Mouse (Mus musculus) lung, embryonic 16.5 days (tissue): Measurements from ENCODE around the gene Abi1. TPM values are rescaled to one million over a fixed set of nuclear protein-coding genes. Genes with fewer than 3 reads are reported as not detected.

Experiments
- ATAC-seq: fragments of 200-750 bp; cut with Nextera tagmentation; 2 replicates; pipeline ENCODE4 v1.8.0; 2017; ENCODE audit warnings: low read depth, mild to moderate bottlenecking, moderate library complexity
- H3K27ac ChIP-seq: fragments of 300-500 bp; sonication (generic); 2 replicates; pipeline ENCODE4 v1.5.1; 2014; ENCODE audit warnings: mild to moderate bottlenecking, control low read depth, low read length
- H3K27me3 ChIP-seq: fragments of 300-500 bp; sonication (generic); 2 replicates; pipeline ENCODE4 v1.6.1; 2014; ENCODE audit warnings: low read depth, low read length, mixed read lengths; ENCODE audit not compliant: control insufficient read depth, insufficient read depth
- H3K36me3 ChIP-seq: fragments of 300-500 bp; sonication (generic); 2 replicates; pipeline ENCODE4 v1.6.1; 2014; ENCODE audit warnings: low read length; ENCODE audit not compliant: control insufficient read depth, insufficient read depth
- H3K4me1 ChIP-seq: fragments of 300-500 bp; sonication (generic); replicated peaks from 2 replicates; pipeline ENCODE4 v1.6.1; 2014; ENCODE audit warnings: low read length, mixed read lengths; ENCODE audit not compliant: control insufficient read depth, insufficient read depth
- H3K4me2 ChIP-seq: fragments of 300-500 bp; sonication (generic); 2 replicates; pipeline ENCODE4 v1.6.1; 2014; ENCODE audit warnings: low read depth, low read length, control low read depth
- H3K4me3 ChIP-seq: fragments of 300-500 bp; sonication (generic); 2 replicates; pipeline ENCODE4 v1.5.1; 2014; ENCODE audit warnings: mild to moderate bottlenecking, low read length, control low read depth
- H3K9ac ChIP-seq: fragments of 300-500 bp; sonication (generic); 2 replicates; pipeline ENCODE4 v1.6.1; 2014; ENCODE audit warnings: low read length, control low read depth
- H3K9me3 ChIP-seq: fragments of 300-500 bp; sonication (generic); 2 replicates; pipeline ENCODE4 v1.6.1; 2016; ENCODE audit warnings: low read length; ENCODE audit not compliant: control insufficient read depth
- WGBS: fragments of 180-500 bp; shearing (Covaris S2); extraction: QIAGEN DNeasy Blood & Tissue Kit; methylation state at CpG from one replicate; pipeline ENCODE4 v1.1.7; 2014; 5-methylcytosine and 5-hydroxymethylcytosine counted together
- polyA plus RNA-seq: library from polyadenylated mRNA; unstranded; fragments of >200 nt; fragmentation: Nextera tagmentation; extraction: Ambion mirVana; gene quantifications from 2 replicates; pipeline ENCODE4 v1.2.1, GENCODE M21; 2015

The Abi1 gene
- 56.1 and 57.9 TPM in 2 replicates for polyA plus RNA-seq

- H3K9me3 ChIP-seq, result no peaks in the 10 kb centered on the region
- no peaks in the 10 kb centered on the region for H3K36me3 ChIP-seq
- peaks cover 13% of the 10 kb centered on the region for H3K4me1 ChIP-seq
- peak within 1 kb of the TSS; percentile 98 for H3K9ac ChIP-seq
- peak within 1 kb of the TSS; percentile 99 for H3K27ac ChIP-seq
- no peaks in the 10 kb centered on the region for H3K27me3 ChIP-seq
- peak; percentile 96 for ATAC-seq
- H3K4me3 ChIP-seq, result peak within 1 kb of the TSS; percentile 98
- peak within 1 kb of the TSS; percentile 70 for H3K4me2 ChIP-seq
- 1% methylated on average over 23 of the region's 24 CpGs for WGBS
These were observed at the start of gene Abi1 for GRCm38 (mm10) chr2:23040001-23040646. TSS of gene Abi1 (minus strand) at chr2:23040241.

GRCm38 (mm10) chr2:23084540-23084939 is 44.5 kb upstream of the Abi1 start:
- H3K27ac ChIP-seq, result no peak overlapping the region
- no peak overlapping the region for H3K4me3 ChIP-seq
- H3K36me3 ChIP-seq, result peaks cover 10% of the 10 kb centered on the region
- H3K9ac ChIP-seq, result no peak overlapping the region
- H3K9me3 ChIP-seq, result no peaks in the 10 kb centered on the region
- H3K27me3 ChIP-seq, result no peaks in the 10 kb centered on the region
- WGBS, result 92% methylated on average over 8 of the region's 8 CpGs
- ATAC-seq, result no peak
- no peaks in the 10 kb centered on the region for H3K4me1 ChIP-seq
- H3K4me2 ChIP-seq, result no peak overlapping the region

GRCm38 (mm10) chr2:23078588-23078987 is 38.5 kb upstream of the Abi1 start:
- 0 out of 2 replicates have a peak, but pooled peaks cover 2% of the 10 kb centered on the region for H3K9me3 ChIP-seq
- H3K4me3 ChIP-seq, result no peak overlapping the region
- H3K36me3 ChIP-seq, result peaks cover 19% of the 10 kb centered on the region
- H3K9ac ChIP-seq, result no peak overlapping the region
- no peak overlapping the region for H3K4me2 ChIP-seq
- no peak for ATAC-seq
- 94% methylated on average over 2 of the region's 2 CpGs for WGBS
- H3K27ac ChIP-seq, result no peak overlapping the region
- no peaks in the 10 kb centered on the region for H3K4me1 ChIP-seq
- H3K27me3 ChIP-seq, result no peaks in the 10 kb centered on the region

- Histone ChIP-seq H3K9ac (no peak overlapping the region), H3K27me3 (no peaks in the 10 kb centered on the region), H3K4me2 (no peak overlapping the region), H3K4me3 (no peak overlapping the region), H3K36me3 (peaks cover 19% of the 10 kb centered on the region), H3K27ac (no peak overlapping the region), H3K4me1 (no peaks in the 10 kb centered on the region), H3K9me3 (0 out of 2 replicates have a peak, but pooled peaks cover 2% of the 10 kb centered on the region)
- whole genome bisulfite sequencing, result 83% methylated on average over 5 of the region's 5 CpGs
- no peak for ATAC-seq
These were observed 37.7 kb upstream of the Abi1 start for GRCm38 (mm10) chr2:23077693-23078092.

- Histone ChIP-seq H3K9ac (no peak overlapping the region), H3K9me3 (0 out of 2 replicates have a peak, but pooled peaks cover 2% of the 10 kb centered on the region), H3K36me3 (peaks cover 19% of the 10 kb centered on the region), H3K4me1 (no peaks in the 10 kb centered on the region), H3K4me3 (no peak overlapping the region), H3K4me2 (no peak overlapping the region), H3K27ac (no peak overlapping the region), H3K27me3 (no peaks in the 10 kb centered on the region)
- no peak for ATAC-seq
These were observed 36.7 kb upstream of the Abi1 start for GRCm38 (mm10) chr2:23076783-23077182.

- Histone ChIP-seq H3K9me3 (0 out of 2 replicates have a peak, but pooled peaks cover 2% of the 10 kb centered on the region), H3K36me3 (peaks cover 19% of the 10 kb centered on the region)
- no peak for ATAC-seq
These were observed 35.8 kb upstream of the Abi1 start for GRCm38 (mm10) chr2:23075846-23076245.

GRCm38 (mm10) chr2:23071406-23071805 is 31.4 kb upstream of the Abi1 start:
- H3K9ac ChIP-seq, result no peak overlapping the region
- no peaks in the 10 kb centered on the region for H3K4me1 ChIP-seq
- H3K36me3 ChIP-seq, result peaks cover 6% of the 10 kb centered on the region
- no peak overlapping the region for H3K4me2 ChIP-seq
- no peak for ATAC-seq
- 66% methylated on average over 1 of the region's 1 CpGs for WGBS
- no peak overlapping the region for H3K4me3 ChIP-seq
- no peaks in the 10 kb centered on the region for H3K27me3 ChIP-seq
- no peaks in the 10 kb centered on the region for H3K9me3 ChIP-seq
- no peak overlapping the region for H3K27ac ChIP-seq

More at GRCm38 (mm10) chr2:23075846-23076245, 35.8 kb upstream of the Abi1 start:
- Histone ChIP-seq H3K9ac (no peak overlapping the region), H3K4me1 (no peaks in the 10 kb centered on the region), H3K27ac (no peak overlapping the region), H3K27me3 (no peaks in the 10 kb centered on the region), H3K4me2 (no peak overlapping the region), H3K4me3 (no peak overlapping the region)

GRCm38 (mm10) chr2:23070491-23070890 is 30.4 kb upstream of the Abi1 start:
- 91% methylated on average over 2 of the region's 2 CpGs for WGBS
- Histone ChIP-seq H3K27ac (no peak overlapping the region), H3K4me1 (no peaks in the 10 kb centered on the region), H3K36me3 (peaks cover 3% of the 10 kb centered on the region; the same call in 1 of the 2 replicates), H3K4me3 (no peak overlapping the region), H3K4me2 (no peak overlapping the region), H3K9ac (no peak overlapping the region), H3K27me3 (no peaks in the 10 kb centered on the region), H3K9me3 (no peaks in the 10 kb centered on the region)
- ATAC-seq, result no peak

- peak overlapping the region; percentile 56 for H3K4me3 ChIP-seq
- peak; percentile 92 for ATAC-seq
- H3K9ac ChIP-seq, result peak overlapping the region; percentile 71
- no peaks in the 10 kb centered on the region for H3K27me3 ChIP-seq
- H3K27ac ChIP-seq, result peak overlapping the region; percentile 92
- under 1% methylated on average over 50 of the region's 50 CpGs for WGBS
- H3K4me2 ChIP-seq, result peak overlapping the region; percentile 91
- H3K36me3 ChIP-seq, result no peaks in the 10 kb centered on the region
- H3K9me3 ChIP-seq, result no peaks in the 10 kb centered on the region
- H3K4me1 ChIP-seq, result no peaks in the 10 kb centered on the region
These were observed 29.1 kb upstream of the Abi1 start for GRCm38 (mm10) chr2:23068894-23069744.
